Mouse (Mus musculus): Measurements from ENCODE around the gene Akr1a1.
"Not testable (repeated sequence)": the region's sequence is repeated elsewhere in the genome, so short reads cannot be mapped to it uniquely, and the experiment has no call there.

The Akr1a1 gene

DNA sequence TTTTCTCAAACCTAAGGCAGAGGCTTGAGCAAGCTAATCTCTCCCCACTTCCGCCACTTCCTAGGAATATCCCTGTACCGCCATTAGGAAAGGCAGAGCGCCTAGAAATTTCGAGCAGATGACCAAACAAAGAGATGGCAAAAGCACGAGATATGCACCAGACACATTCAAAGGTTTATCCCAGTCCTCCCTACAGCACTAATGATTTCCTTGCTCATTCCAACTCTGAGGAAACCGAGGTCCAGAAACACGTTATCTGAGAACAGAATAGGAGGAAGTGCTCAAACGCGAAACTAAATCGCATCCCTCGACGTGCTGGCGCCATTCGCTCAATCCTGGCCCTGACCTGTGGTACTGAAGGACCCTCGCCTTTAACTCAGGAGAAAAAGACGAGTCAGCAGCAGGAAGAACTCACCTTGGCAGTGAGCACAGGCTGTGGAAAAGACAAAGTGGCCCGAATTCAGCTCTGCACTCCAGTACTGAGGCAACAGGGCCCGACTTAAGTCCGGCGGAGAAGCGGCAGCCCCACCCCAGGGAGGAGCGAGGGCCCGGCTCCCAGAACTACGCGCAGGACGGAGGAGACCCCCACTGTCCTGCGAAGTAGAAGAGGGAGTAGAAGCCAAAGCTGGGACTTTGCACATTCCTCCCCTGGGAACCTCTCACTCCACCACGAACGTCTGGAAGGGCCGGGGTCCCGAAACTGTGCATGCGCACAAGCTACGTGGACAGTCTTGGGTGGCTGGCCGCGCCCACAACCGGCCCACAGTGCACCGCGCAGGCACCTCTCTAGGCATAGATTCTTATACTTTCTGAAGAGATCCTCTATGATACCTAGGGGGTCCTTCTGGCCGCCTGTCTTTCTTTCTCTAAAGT is at the start of gene Akr1a1:
Gene Akr1a1, minus strand, starts transcription at position 757 of the 873 bp plus-strand sequence.
- DNase-seq: peak; percentile 88 to 92

- DNase-seq: no peak
Observed at GRCm38 (mm10) chr4:116700964-116701363, 49.5 kb upstream of the Akr1a1 start.

DNA sequence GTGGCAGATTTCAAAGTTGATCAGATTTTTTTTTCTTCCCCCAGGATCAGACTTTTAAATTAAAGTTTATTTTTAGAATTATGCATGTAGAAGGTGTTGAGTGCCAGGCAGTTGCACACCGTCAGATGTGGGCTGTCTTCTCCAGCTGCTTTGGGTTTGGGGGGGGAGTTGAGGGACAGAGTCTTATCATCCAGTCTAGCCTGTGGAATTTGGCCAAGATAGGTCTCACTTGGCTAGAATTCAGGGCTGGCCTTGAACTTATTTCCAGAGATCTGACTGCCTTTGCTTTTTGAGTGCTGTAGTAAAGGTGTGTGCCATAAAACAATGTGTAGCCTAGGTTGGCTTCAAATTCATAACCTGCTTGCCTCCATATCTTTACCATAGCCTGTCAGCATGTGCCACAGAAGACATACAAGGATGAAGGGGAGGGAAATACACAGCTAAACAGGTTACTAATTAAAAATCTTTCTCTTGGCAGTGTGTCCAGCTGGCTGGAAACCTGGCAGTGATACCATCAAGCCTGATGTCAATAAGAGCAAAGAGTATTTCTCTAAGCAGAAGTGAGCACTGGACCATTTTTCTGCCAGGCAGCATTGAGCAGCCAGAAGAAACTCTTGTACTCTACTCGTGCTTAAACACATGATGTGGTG is 47.3 kb upstream of the Akr1a1 start:
- no peak for DNase-seq

GRCm38 (mm10) chr4:116693785-116694184 is 42.3 kb upstream of the Akr1a1 start:
- no peak for DNase-seq

DNA sequence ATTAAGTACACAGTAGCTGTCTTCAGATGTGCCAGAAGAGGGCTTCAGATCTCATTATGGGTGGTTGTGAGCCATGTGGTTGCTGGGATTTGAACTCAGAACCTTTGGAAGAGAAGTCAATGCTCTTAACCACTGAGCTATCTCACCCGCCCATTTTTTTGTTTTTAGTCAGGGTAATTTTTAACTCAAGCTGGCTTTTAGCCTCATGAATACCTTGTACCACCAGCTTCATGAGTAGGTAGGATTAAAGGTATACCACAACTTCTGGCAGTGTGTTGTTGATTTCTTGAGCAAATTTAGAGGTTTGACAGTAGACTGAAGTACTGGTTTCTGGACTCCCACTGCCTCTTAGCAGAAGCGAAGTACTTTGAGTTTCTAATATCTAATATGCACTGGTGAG is 40.7 kb upstream of the Akr1a1 start:
- DNase-seq: no peak

- DNase-seq: no peak
Observed at GRCm38 (mm10) chr4:116689309-116689876, 37.9 kb upstream of the Akr1a1 start.

GRCm38 (mm10) chr4:116687041-116687440 is 35.6 kb upstream of the Akr1a1 start:
- no peak for DNase-seq

DNA sequence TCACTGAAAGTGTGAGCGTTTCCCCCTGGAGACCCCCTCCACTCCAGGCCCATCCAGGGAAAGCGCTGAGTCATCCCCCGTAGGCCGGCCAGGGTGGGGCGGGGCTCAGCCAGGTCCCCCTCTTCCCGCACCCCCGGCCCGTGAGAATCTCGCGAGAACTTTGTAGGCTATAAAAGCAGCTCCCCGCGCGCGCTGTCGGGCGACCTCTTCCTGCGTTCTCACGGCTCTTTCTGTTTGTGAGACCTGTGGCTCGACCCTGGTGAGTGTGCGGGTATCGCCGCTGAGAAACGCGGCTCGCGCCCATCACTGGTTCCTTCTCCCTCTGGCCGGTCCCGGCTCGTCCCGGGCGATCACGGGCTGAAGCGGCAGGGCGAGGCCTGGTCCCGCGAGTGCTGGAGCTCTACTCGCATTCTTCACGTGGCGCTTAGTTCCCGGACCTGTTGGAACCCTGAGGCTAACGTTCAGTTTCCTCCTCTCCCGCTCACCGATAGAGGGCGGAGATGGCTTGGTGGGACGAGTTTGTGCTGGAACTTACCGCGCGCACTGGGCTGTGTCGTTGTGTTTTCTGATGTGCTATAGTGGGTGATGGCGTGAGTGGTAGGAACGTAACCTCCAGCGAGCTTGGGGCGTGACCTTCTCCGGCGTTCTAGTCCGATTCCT is 34.1 kb upstream of the Akr1a1 start, which contains the start of gene Prdx1:
Gene Prdx1, plus strand, starts transcription at position 143 of the 660 bp plus-strand sequence.
- peak; percentile 91 to 96 for DNase-seq

- DNase-seq: no peak
Observed at GRCm38 (mm10) chr4:116684665-116685064, 33.2 kb upstream of the Akr1a1 start.

GRCm38 (mm10) chr4:116683957-116684356 is 32.5 kb upstream of the Akr1a1 start:
- no peak for DNase-seq

DNA sequence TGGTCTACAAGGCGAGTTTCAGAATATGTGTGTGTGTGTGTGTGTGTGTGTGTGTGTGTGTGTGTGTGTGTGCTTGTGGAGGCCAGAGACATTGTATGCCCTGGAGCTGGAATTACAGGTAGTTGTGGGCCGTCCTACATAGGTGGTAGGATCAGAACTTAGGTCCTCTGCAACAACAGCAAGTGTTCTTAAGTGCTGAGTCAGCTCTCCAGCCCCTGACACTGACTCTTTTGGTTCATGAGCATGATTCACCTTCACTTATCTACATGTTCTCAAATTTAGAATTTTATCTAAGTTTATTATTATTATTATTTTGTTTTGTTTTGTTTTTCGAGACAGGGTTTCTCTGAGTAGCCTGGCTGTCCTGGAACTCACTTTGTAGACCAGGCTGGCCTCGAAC is 29.0 kb upstream of the Akr1a1 start:
- not testable (repeated sequence) for DNase-seq

DNA sequence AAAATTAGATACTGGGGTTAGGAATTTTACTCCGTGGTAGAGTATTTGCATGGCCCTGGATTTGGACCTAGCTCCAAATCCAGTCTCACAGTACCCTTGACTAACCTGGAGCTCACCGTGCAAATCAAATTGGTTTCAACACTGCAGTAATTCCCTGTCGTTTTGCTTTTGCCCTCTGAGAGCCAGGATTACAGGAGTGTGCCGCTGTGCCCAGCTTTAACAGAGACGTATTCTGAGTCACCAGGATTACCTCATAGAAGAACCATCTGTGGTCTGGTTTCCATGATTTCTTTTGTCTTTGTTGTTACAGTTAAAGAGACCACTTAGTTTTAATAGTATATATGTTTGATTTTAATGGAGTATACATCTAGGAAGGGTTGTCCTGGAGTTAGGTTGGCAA is 27.7 kb upstream of the Akr1a1 start:
- no peak for DNase-seq

GRCm38 (mm10) chr4:116677808-116678207 is 26.3 kb upstream of the Akr1a1 start:
- no peak for DNase-seq

- DNase-seq: no peak
Observed at GRCm38 (mm10) chr4:116676027-116676426, 24.5 kb upstream of the Akr1a1 start.

DNA sequence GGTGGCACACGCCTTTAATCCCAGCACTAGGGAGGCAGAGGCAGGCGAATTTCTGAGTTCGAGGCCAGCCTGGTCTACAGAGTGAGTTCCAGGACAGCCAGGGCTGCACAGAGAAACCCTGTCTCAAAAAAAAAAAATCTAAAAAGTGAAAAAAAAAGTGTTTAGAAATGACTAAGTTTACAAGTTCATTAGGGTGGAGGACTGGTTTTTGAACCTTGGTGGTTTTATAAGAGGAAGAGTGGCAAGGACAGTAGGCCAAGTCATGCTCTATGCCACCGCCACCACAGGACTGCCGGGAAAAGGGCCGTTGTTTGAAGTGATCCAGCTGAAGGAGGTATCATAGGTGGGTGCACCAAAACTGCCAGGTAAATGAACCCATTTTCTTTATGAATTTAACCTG is 23.3 kb upstream of the Akr1a1 start:
- DNase-seq: not testable (repeated sequence)

GRCm38 (mm10) chr4:116672785-116673184 is 21.3 kb upstream of the Akr1a1 start:
- DNase-seq: no peak

GRCm38 (mm10) chr4:116669291-116669690 is 17.8 kb upstream of the Akr1a1 start:
- DNase-seq: no peak

DNA sequence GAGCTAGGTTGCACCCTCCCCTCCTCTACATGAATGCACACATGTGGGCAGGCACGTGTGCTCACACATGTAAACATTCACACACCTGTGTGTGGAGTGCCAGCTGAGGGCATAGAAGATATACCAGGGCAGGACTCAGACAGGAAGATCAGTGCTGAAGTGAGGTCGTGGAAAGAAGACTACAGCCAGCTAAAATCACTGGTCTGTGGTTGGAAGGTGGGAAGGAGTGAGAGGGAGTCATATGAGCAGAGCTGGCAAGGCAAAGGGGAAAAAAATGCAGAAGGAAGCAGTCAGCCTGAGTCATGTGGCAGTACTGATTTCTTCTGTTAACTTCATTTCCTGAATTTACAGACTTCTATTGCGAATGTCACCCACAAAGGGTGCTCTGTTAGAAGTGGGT is 16.7 kb upstream of the Akr1a1 start:
- DNase-seq: no peak

DNA sequence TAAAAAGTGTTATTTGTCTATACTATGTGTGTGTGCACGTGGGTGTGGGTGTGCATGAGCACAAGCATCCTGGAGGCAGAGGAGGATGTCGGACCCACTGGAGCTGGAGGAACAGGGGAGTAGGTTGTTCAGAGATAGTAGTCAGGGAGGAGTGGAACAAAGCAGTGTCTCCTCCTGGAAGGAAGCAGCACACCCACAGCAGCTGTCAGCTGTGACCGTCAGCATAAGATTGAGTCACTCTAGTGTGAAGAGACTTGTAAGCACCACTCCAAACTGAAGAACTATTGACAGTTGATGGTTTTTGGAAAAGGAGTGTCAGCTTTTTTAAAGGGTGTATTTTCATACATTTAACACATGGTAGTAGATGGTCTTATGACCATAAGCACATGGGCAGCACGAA is 15.1 kb upstream of the Akr1a1 start:
- no peak for DNase-seq

- no peak for DNase-seq
Observed at GRCm38 (mm10) chr4:116661998-116662397, 10.5 kb upstream of the Akr1a1 start.

- no peak for DNase-seq
Observed at GRCm38 (mm10) chr4:116660829-116661228, 9.3 kb upstream of the Akr1a1 start.

GRCm38 (mm10) chr4:116659916-116660315 is 8.4 kb upstream of the Akr1a1 start:
- not testable (repeated sequence) for DNase-seq

DNA sequence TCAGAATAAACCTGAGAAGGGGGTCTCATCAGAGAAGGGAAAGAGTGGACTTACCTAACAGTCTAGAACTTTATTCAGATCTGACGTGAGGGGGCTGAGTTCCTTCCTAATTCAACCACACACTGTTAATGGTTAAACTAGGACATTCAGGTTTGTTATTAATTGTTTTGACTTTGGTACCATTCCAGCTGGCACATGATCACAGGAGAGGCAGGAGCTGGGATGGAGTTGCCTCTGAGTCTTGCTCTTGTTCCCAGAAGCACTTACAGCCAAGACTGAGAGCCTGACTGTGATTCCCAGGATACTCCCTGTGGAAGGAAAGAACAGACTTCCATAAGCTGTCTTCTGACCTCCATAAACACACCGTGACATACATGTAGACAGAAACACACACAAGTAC is 8.0 kb upstream of the Akr1a1 start:
- no peak for DNase-seq
